Mouse (Mus musculus) forebrain, embryonic 16.5 days (tissue): ENCODE measurements around the gene Dcaf10. TPM values are rescaled to one million over a fixed set of nuclear protein-coding genes. Genes with fewer than 3 reads are reported as not detected.

Source experiments
- ATAC-seq: fragments of 200-750 bp; cut with Nextera tagmentation; 2 replicates; pipeline ENCODE4 v1.8.0; 2017; ENCODE audit warnings: mild to moderate bottlenecking, moderate library complexity
- H3K27ac ChIP-seq: fragments of 300-500 bp; sonication (generic); 2 replicates; pipeline ENCODE4 v1.5.1; 2014; ENCODE audit warnings: low read length, control low read depth
- H3K27me3 ChIP-seq: fragments of 300-500 bp; sonication (generic); replicated peaks from 2 replicates; pipeline ENCODE4 v1.6.1; 2014; ENCODE audit warnings: low read length; ENCODE audit not compliant: control insufficient read depth, insufficient read depth
- H3K36me3 ChIP-seq: fragments of 300-500 bp; sonication (generic); 2 replicates; pipeline ENCODE4 v1.6.1; 2014; ENCODE audit not compliant: control insufficient read depth, insufficient read depth
- H3K4me1 ChIP-seq: fragments of 300-500 bp; sonication (generic); replicated peaks from 2 replicates; pipeline ENCODE4 v1.6.1; 2014; ENCODE audit warnings: low read length; ENCODE audit not compliant: control insufficient read depth, insufficient read depth
- H3K4me2 ChIP-seq: fragments of 300-500 bp; sonication (generic); 2 replicates; pipeline ENCODE4 v1.6.1; 2014; ENCODE audit warnings: mild to moderate bottlenecking, low read length, control low read depth
- H3K4me3 ChIP-seq: fragments of 300-500 bp; sonication (generic); replicated peaks from 2 replicates; pipeline ENCODE4 v1.5.1; 2014; ENCODE audit warnings: mild to moderate bottlenecking, low read length, control low read depth
- H3K9ac ChIP-seq: fragments of 300-500 bp; sonication (generic); replicated peaks from 2 replicates; pipeline ENCODE4 v1.6.1; 2014; ENCODE audit warnings: low read depth, low read length, control low read depth
- H3K9me3 ChIP-seq: fragments of 300-500 bp; sonication (generic); 2 replicates; pipeline ENCODE4 v1.6.1; 2016; ENCODE audit warnings: low read length; ENCODE audit not compliant: control insufficient read depth
- WGBS: fragments of 180-500 bp; shearing (Covaris S2); extraction: QIAGEN DNeasy Blood & Tissue Kit; methylation state at CpG from one replicate; pipeline ENCODE4 v1.1.7; 2014; 5-methylcytosine and 5-hydroxymethylcytosine counted together
- polyA plus RNA-seq: library from polyadenylated mRNA; unstranded; fragments of >200 nt; fragmentation: Nextera tagmentation; extraction: Ambion mirVana; gene quantifications from 2 replicates; pipeline ENCODE4 v1.2.1, GENCODE M21; 2015

Gene Dcaf10
- polyA plus RNA-seq, 1 experiment from 2014 or later, result 7.1 TPM

DNA sequence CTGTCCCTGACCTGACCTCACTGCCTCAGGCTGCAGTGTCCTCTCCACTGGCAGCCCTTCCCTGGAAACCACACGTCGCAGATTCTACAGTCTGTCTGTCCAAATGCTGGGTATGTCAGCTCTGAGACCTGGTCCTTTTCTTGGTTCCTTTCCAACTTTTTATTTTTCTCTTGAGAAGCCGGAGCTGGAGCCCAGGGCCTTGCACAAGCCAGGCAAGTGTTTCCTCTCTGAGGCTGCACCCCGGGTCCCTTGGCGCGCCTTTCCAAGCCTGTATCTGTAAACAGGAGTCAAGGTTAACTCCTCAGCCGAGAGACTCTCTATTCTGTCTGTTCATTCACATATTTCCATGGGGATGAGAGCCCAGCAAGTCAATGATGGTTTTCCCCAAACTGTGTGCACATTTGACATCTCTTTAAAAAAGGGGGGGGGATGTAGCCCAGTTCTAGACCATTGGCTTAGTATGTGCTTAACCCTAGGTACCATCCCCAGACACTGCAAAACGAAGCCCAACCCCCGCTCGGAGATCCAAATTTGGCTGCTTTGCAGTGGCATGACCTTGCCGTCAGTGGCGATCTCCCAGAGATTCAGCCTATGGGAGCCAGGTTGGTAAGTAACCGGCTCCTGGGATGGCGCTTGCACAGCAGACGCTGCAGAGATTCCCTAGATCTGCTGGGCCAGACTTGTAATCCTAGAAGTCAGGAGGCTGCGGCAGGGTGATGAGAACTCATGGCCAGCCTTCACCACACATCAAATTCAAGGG, 70.7 kb downstream of the Dcaf10 start:
- Histone ChIP-seq H3K4me3 (no peak overlapping the region), H3K4me2 (no peak overlapping the region), H3K27ac (no peak overlapping the region), H3K36me3 (no peaks in the 10 kb centered on the region), H3K9ac (no peak overlapping the region), H3K9me3 (no peaks in the 10 kb centered on the region), H3K27me3 (no peaks in the 10 kb centered on the region), H3K4me1 (peaks cover 5% of the 10 kb centered on the region)
- 72% methylated on average over 16 of the region's 16 CpGs for WGBS
- ATAC-seq, result no peak

DNA sequence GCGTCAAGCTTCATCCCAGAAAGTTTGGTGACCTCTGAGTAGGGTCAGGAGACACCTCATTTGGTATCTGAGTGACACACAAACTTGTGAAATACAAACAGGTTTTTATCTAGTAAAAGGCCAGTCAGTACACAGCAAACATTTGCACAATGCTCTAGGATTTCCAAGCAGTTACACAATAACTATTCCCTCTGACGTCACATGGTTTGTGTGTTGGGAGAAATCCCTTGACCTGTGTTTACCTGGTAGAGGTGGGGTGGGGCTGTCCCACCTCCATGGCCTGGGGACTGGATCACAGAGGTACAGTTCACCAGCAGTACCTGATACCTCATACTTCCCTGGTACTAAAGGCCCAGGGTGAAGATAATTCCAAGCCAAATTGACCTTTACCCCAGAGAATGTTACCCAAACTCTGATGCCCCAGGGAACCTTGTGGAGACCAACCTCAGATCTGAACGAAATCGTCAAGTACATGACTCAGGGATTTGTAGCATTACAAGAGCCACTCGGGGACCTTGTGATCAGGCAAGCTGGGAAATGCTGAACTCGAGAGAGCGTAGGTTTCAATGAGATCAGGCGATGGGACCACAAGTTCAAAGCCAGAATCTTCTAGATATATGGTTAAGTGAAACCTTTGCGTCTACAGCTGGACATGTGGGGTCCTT, 71.9 kb downstream of the Dcaf10 start:
- H3K27me3 ChIP-seq, result no peaks in the 10 kb centered on the region

DNA sequence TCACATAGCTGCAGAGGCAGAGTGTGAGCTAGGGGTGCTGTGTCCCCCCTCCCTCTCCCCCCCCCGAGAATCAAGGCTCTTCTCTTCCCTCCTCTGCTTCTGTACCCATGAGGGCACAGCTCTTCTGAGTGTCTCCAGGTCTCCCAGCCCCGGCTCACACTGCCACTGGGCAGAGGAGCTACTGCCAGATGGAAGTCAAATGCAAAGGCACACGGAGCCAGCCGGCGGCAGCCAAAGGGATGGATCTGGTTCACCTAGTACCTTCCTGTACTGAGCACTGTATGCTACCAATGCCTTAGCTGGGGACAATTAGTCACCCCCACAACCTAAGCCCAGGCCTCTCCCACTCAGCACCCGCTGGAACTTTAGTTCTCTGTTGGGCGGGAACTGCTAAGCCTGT, 74.4 kb downstream of the Dcaf10 start:
- Histone ChIP-seq H3K9me3 (no peaks in the 10 kb centered on the region), H3K4me1 (peaks cover 22% of the 10 kb centered on the region), H3K4me3 (no peak overlapping the region), H3K4me2 (no peak overlapping the region), H3K9ac (no peak overlapping the region), H3K27me3 (no peaks in the 10 kb centered on the region), H3K36me3 (no peaks in the 10 kb centered on the region), H3K27ac (no peak overlapping the region)
- WGBS, result 75% methylated on average over 7 of the region's 7 CpGs
- ATAC-seq, result no peak

More for the DNA sequence above, 71.9 kb downstream of the Dcaf10 start:
- H3K27ac ChIP-seq, result no peak overlapping the region
- H3K4me2 ChIP-seq, result no peak overlapping the region
- no peaks in the 10 kb centered on the region for H3K9me3 ChIP-seq
- ATAC-seq, result no peak
- H3K9ac ChIP-seq, result no peak overlapping the region
- no peak overlapping the region for H3K4me3 ChIP-seq
- WGBS, result 86% methylated on average over 9 of the region's 9 CpGs
- H3K36me3 ChIP-seq, result no peaks in the 10 kb centered on the region
- H3K4me1 ChIP-seq, result peaks cover 9% of the 10 kb centered on the region

DNA sequence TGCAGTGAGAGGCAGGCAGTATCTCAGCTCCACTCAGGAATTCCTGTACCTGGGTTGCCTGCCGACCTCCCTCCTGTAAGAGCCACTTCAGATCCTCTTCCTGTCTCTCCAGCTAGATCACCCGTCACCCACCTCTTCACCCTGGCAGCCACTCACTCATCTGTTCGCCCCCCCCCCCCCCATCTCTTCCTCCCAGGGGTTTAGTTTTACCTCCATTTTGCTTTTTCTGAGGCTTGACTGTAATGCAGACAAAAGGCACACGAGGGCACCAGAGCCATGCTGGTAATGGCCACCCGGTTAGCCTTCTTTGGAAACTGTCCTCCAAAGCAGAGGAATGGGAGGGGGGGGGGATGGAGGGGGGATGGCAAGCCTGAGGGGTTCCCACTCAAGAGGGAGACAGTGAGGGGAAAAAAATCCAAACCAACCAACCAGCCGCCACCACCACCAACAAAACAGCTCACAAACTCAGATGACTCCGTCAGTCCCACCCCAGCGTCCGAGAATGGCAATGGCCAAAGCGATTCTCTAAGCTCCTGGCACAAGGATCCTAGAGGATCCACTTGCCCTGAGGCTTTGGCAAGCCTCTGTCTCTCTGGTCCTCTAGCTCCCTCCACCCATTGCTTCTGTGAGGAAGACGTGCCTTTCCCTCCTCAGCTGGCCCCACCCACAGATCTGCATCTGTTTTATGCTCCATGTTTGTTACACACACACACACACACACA, 76.5 kb downstream of the Dcaf10 start:
- Histone ChIP-seq H3K4me1 (peaks cover 29% of the 10 kb centered on the region), H3K9me3 (no peaks in the 10 kb centered on the region), H3K4me2 (peak overlapping the region; percentile 27; the same call in 1 of the 2 replicates), H3K36me3 (no peaks in the 10 kb centered on the region), H3K27ac (no peak overlapping the region), H3K9ac (no peak overlapping the region; the same call in 1 of the 2 replicates), H3K4me3 (no peak overlapping the region), H3K27me3 (no peaks in the 10 kb centered on the region)
- WGBS, result 9% methylated on average over 11 of the region's 11 CpGs
- peak; percentile 63 for ATAC-seq

DNA sequence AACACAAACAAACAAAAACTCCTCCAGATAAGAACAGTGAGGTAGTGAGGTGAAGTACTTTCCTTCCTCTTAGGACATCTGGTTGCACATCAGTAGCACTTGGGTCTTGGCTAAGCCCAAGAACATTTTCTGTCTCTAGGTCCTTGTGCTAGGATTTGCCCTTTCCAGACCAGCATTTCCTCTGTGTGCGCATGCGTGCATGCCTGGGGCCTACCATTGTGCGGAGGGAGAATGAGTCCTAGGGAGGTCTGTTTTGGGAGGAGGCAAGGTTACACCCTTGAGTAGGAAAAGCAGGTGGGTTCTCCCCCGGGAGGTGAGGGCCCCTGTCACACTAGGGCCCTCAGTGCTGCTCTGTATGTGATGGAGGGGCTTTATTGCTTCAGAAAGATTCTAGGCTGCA, 77.2 kb downstream of the Dcaf10 start:
- H3K4me2 ChIP-seq, result no peak overlapping the region
- ATAC-seq, result no peak
- H3K4me3 ChIP-seq, result no peak overlapping the region
- H3K9ac ChIP-seq, result no peak overlapping the region
- no peaks in the 10 kb centered on the region for H3K27me3 ChIP-seq
- no peaks in the 10 kb centered on the region for H3K36me3 ChIP-seq
- 86% methylated on average over 4 of the region's 4 CpGs for WGBS
- peaks cover 36% of the 10 kb centered on the region for H3K4me1 ChIP-seq
- no peak overlapping the region for H3K27ac ChIP-seq
- H3K9me3 ChIP-seq, result no peaks in the 10 kb centered on the region

DNA sequence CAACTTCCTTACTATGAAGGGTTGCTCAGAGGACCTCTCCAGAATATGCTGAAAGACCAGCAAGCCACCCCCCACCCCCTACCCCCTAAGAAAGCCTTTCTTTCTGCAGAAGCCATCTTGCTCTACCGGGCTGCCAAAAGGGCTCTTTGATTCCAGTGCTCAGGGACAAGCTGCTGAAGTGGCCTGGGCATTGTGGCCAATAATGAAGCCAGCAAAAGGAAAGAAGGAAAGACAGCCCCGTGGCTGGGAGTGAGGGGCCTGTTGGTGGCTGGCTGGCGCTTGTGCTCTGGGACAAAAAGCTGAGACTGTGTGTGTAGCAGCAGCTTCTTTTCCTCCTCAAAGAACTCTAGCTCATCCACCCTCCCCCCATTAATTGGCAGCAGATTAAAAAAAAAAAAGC, 78.8 kb downstream of the Dcaf10 start:
- Histone ChIP-seq H3K27ac (peak overlapping the region; percentile 66), H3K9ac (peak overlapping the region; percentile 2), H3K36me3 (no peaks in the 10 kb centered on the region), H3K4me1 (peaks cover 39% of the 10 kb centered on the region), H3K4me2 (no peak overlapping the region), H3K27me3 (no peaks in the 10 kb centered on the region), H3K9me3 (no peaks in the 10 kb centered on the region), H3K4me3 (no peak overlapping the region)
- ATAC-seq, result no peak
- WGBS, result 11% methylated on average over 3 of the region's 3 CpGs

DNA sequence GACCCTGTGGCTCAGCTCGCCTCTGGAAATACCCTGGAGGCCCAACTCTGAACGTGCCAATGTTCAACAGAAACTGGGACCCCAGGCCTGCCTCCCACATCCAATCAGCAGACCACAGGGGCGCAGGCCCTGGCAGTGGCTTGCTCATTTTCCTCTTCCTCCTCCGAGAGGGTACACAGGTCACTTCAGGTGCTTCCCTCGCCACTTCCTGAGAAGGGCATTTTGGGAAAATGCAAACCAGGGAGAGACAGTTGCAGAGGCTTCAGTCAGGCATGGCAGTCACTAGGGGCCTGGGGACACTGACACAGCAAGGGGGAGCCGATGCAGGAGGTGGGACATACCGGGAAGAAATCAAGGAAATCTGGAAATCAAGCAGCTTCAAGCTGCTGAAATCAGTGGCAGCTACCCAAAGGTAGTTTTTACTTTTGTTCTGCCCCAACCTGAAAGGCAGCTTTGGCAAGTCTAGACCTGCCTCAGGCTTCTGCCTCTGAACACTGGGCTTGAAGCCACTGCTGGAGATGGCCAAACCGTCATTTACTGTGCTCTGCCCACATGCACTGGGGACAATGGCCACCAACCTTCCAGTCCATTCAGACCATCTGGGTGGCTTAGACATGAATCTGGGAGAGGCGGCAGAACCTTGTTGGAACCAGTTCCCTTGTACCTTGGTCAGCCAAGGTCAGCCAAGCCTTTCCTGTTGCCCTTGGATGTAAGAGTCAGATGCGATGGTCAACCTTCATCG, 79.8 kb downstream of the Dcaf10 start:
- H3K4me3 ChIP-seq, result no peak overlapping the region
- no peak overlapping the region for H3K4me2 ChIP-seq
- 59% methylated on average over 11 of the region's 11 CpGs for WGBS
- H3K36me3 ChIP-seq, result no peaks in the 10 kb centered on the region
- no peaks in the 10 kb centered on the region for H3K9me3 ChIP-seq
- H3K4me1 ChIP-seq, result peaks cover 43% of the 10 kb centered on the region
- peak overlapping the region; percentile 15; the same call in 1 of the 2 replicates for H3K9ac ChIP-seq
- H3K27me3 ChIP-seq, result no peaks in the 10 kb centered on the region
- no peak for ATAC-seq
- H3K27ac ChIP-seq, result peak overlapping the region; percentile 66

DNA sequence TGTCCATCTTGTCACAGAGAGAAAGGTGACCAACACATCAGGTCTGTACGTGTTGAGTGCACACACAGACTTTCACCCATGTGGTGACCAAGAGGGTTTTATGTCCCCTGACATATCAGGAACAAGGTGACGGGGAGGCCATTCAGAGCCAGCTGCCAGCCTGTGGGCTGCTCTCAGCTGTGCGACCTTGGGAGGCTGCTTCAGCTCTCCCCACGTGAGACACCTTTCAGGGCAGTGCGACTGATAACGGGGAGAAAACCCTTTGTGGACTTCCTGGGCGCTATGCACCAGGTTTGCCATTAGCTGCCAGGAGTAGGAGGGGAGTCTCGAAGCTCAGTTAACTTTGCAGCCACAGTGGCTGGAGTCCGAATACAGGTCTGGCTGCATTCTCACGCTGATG, 80.7 kb downstream of the Dcaf10 start:
- H3K9ac ChIP-seq, result no peak overlapping the region
- H3K4me1 ChIP-seq, result peaks cover 52% of the 10 kb centered on the region
- no peaks in the 10 kb centered on the region for H3K36me3 ChIP-seq
- H3K27me3 ChIP-seq, result no peaks in the 10 kb centered on the region
- H3K27ac ChIP-seq, result no peak overlapping the region
- 83% methylated on average over 10 of the region's 10 CpGs for WGBS
- no peak overlapping the region for H3K4me2 ChIP-seq
- H3K9me3 ChIP-seq, result no peaks in the 10 kb centered on the region
- ATAC-seq, result no peak
- H3K4me3 ChIP-seq, result no peak overlapping the region

DNA sequence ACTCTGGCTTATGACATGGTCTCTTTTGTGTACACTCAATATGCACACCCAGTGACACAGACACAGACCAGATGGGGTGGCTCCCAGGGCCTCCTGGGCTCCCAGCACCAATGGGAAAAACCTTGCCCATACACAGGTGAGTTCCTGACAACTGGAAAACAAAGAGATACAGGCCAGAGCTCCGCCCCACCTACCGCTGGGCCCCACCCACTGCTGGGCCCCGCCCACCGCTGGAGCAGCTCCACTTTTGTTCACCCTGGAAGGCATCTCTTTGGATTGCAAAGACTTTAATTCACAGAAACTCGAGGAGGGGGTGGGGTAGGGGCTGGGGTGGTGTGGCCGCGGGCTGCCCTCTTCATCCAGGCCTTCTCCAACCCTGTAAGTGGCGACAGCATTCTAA, 81.5 kb downstream of the Dcaf10 start:
- H3K9me3 ChIP-seq, result no peaks in the 10 kb centered on the region
- ATAC-seq, result no peak
- H3K4me3 ChIP-seq, result no peak overlapping the region
- H3K4me1 ChIP-seq, result peaks cover 59% of the 10 kb centered on the region
- no peaks in the 10 kb centered on the region for H3K27me3 ChIP-seq
- 19% methylated on average over 8 of the region's 8 CpGs for WGBS
- H3K36me3 ChIP-seq, result no peaks in the 10 kb centered on the region
- H3K9ac ChIP-seq, result no peak overlapping the region
- H3K4me2 ChIP-seq, result no peak overlapping the region
- no peak overlapping the region for H3K27ac ChIP-seq
